Mouse (Mus musculus) layer of hippocampus, adult 9-10 months (tissue): Measurements from ENCODE around the gene Tff3.

Experiments used
- DNase-seq: peaks from one replicate; pipeline ENCODE4 v3.0.0; 2022; ENCODE audit warnings: low spot score

The Tff3 gene

DNA sequence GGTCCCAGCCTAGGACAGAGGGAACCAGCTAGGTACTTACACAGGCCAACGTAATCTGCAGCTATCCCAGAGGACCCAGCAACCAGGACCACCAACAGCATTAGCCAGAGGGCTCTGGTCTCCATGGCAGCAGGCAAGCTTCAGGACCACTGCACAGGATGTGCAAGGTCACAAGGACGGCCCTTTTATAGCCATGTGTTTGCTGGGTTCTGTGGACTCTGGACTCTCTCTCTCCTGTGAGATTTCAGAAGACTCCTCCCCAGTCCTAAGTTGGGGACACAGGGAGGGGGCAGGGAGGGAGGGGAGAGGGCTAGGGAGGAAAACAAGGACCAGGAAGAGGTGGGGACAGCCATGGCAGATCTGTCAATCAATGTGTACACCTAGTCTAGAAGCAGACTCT, at the start of gene Tff3:
Gene Tff3 (minus strand): TSS at position 195 of the 400 bp plus-strand sequence.
- DNase-seq: no peak

DNA sequence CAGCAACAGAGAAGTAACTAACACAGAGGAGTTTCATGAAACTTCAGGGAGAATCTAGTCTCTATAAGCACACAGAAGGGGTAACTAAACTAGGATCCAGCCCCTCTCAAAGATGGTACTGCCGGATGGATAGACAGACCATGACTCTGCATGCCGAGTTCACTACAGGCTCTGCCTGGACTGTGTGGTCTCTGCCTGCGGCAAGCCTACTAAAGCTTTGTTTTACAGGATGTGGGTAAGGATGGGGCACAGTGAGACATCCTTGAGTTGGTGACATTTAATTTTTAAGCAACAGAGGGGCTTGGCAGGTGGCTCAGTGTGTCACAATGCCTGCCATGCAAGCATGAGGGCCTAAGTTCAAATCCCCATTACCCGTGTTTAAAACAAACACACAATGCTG, 46.9 kb upstream of the Tff3 start:
- DNase-seq: no peak

DNA sequence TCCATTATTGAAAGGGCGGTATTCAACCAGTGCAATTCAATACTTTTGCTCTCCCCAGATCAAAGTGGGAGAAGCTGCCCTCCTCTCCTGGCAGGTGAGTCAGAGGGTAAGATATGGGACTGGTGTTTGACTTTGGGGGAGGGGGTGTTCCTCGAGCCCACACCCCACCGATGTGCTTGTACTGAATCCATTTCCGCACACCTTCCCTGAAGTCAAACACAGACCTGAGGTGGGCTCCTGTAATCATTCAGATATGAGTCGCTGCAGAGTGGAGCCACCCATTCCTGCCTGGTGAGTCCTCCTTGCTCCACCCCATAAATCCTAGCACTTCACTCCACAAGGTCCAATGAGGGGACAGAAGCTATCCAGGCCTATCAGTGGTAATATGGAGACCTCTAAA, 40.4 kb upstream of the Tff3 start:
- DNase-seq: no peak

DNA sequence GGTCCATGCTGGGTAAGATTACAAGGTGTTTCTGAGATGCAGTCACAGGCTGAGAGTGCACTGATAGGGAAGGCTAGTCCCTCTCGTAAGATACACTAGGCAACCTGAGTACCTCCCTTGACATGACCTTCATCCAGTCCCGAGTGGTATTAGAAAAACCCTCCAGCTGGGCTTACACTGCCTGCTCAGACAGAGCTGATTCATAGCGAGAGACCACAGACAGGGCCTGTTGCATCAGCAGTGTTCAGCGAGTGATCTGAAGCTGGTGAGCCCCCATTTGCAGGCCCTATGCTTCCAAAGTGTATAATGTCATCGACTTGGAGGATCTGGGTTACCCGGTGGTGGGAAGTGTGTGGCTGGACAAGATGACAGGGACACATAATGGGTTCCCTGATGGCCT, 35.7 kb upstream of the Tff3 start, which contains the start of gene Tff1:
Gene Tff1 (minus strand): TSS at position 151 of the 400 bp plus-strand sequence.
- no peak for DNase-seq

DNA sequence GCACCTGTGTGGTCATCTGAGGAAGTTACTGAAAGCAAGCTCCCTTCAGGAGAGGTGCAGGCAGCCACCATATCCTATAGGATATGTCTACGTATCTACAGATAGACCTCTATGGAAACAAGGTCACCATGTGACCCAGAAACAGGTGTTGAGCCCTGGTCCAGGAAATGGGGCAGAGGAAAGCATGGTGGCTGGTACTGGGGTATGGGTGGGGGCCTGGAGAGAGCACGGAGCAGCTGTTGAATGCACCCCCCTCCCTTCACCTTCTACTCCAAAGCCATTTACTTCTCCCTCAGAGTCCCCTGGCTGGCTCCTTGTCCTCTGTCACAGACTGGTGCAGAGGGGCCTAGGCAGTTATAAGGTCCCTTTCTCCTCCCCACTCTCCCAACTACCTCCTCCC, 34.4 kb upstream of the Tff3 start:
- no peak for DNase-seq

DNA sequence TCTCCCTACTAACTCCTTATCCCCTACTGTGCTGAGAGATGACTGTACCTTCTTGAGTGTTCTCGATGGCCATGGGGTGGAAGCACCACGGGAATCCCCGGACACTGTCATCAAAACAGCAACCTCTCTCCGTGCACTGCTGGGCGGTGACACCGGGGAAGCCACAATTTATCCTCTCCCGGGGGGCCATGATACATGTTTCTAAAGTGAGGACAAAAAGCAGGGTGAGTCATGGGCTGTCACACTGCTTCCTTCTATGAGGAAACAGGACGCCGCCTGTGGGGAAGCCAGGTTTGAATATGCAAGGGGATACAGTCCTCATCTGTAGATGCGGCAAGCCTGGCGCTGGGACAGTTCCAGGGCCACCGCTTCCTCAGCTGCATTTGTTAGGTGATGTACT, 33.2 kb upstream of the Tff3 start:
- DNase-seq: no peak

DNA sequence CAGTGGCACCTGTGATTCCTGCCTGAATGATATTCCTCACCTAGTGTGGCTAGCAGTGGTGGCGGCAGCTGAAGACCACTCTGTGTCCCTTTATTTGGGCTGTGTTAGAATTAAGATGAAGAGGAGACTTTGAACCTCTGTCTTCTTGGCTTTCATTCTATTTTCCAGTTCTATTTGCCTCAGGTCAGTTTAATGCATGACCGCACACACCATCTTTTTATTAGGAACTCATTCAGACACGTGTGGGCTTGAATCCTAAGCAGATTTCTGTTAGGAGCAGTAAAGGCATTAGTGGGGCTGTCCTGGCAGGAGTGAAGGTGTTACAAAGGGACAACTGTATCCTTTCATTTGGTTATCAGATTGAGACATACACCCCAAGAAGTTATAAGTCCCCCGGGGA, 30.8 kb upstream of the Tff3 start:
- DNase-seq: no peak

DNA sequence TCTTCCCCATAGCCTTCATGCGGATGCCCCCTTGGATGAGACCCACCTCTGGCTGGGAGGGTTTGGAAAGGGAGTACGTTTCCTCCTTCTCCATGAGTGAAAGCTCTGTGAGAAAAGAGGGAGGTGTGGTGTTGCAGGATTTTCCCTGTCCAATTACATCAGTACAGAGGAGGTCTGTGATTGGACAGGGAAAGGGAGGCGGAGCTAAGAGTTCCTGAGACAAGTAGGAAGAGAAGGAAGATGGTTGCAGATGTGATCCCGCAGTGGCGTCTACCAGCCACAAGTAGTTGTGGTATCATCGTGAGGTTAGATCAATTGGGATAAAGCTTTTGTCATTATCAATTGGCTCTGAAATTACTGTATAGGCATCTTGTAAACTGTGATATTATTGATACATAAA, 28.5 kb upstream of the Tff3 start:
- no peak for DNase-seq

DNA sequence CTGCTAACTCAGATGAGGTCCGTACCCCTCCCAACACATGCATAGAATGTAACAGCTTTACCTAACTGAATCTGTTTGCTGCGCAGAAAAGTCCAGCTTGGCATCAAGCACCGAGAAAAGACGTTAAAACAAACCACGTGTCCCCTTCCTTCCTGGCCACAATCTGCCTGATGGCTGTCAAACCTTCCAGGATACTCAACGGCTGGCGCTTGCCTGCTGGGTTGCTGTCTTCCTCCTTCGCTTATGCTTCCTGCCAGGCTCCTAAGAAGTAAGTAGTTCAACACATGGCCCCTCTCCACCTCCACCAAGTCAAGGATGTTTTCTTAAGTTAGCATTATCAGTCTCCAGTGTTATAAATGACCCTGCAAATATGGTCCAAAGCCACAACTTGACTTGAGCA, 24.3 kb upstream of the Tff3 start:
- no peak for DNase-seq

DNA sequence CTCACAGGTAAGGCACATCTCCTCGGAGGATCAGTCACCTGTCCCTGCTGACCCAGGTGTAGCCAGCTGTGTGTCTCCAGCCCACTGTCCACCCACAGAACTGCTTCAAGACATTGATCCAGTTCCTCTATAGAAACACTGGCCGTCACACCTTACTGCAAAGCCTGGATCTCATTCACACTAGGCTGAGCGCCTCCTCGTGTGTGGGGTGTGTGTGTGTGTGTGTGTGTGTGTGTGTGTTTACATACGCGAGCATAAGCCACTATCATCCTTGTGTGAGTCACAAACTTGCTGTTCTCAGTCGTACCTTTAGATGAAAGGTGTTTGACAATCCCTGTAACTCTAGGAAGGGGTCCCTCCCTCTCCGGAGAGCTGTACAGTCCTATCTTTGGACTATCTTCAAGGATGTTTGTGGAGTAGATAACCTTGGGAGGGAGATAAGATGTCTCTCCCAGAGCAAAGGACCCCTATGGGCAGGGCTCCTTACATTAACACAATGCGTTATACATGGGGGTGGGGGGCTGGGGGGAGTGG, 23.6 kb upstream of the Tff3 start:
- DNase-seq: no peak

DNA sequence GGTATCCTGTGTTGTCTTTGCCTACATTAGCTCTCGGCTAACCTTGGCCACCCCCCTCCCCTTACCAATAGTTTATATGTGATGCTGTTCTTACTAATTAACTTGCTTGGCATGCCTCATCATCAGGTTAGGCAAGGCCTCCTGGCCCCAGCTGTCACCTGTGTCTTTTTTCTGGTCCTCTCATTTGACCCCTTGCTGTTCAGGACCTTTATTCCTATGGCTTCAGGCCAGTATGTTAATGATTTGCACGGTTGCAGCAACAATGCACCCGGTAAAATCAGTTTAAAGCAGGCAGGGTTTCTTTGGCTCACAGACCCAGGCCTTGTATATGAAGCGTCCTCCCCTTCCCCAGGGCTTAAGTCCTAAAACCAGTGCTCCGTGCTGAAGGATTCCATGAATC, 23.1 kb upstream of the Tff3 start:
- DNase-seq: no peak

DNA sequence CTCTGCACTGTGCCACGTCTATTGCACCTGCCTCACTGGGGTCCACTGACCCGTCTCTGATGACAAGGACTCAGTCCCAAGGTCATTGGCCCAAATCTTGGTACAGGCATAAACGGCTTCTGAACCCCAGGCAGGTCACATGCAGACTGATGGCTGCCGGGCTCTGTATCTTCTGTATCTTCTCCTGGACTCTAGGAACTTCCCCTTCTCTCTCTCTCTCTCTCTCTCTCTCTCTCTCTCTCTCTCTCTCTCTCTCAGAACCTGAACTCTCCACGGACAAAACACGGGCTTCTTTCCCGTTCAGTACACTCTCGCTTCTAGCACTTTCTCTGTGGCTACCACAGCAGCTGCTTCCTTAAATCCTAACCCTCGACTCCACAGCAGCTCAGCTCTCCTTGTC, 16.6 kb upstream of the Tff3 start:
- DNase-seq: no peak

DNA sequence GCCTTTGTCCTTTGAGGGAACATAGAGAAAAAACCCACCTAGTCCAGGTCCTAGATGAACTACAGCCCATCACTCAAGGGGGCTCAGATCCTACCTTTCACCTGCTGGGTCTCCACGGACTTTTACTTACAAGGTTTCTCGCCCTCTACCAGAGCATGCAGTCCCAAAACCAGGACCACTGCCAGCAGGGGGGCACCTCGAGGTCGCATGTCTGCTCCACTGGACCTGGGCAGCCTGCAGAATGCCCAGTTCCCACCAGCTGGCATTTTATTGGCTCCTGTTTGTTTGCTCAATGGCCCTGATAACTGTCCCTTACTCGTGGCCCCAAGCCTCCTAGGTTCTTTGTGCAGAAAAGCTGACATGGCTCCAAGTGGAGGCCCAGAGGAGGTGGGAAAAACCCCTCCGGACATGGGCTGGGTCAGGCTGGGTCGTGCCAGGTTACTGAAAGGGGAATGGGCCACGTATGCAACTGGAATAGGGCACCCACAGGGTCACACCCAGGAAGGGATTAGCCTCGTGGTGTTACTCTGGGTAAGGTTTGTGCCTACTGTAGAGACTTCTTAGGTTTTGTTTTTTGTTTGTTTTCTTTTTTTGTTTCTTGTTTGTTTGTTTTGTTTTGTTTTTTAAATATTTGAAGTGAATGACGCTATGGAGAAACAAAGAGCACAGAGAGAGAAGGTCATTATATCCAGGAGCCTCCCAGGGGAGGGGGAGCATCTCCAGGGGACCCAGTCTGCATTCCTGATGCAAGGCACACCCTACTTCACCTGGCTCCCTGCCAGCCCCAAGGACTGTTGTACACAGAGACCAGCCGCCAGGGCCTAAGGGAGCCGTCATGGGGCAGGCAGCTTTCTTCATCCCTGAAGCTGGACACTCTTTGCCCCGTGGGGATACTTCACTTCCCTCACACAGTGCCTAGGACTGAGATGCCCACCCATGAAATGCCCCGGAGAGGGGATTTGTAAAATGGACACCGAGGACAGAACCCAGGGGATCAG, 14.9 kb upstream of the Tff3 start, which contains the start of gene Tff2:
Gene Tff2 (minus strand): TSS at position 243 of the 998 bp plus-strand sequence.
- no peak for DNase-seq

DNA sequence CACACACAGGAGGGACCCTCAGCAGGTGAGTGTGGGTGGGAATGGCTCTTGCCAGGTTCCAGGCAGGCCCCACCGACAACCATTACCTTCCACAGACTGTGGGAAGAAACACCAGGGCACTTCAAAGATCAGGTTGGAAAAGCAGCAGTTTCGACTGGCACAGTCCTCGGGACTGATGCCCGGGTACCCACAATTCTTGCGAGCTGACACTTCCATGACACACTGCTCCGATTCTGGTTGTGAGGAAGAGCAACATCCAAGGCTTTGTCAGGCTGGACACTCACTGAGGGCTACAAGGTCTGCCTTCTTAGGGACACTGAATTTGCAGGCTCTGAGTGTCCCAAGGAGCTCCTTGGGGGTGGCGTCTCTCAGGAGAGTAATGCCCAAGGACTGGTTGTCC, 12.7 kb upstream of the Tff3 start:
- DNase-seq: no peak

DNA sequence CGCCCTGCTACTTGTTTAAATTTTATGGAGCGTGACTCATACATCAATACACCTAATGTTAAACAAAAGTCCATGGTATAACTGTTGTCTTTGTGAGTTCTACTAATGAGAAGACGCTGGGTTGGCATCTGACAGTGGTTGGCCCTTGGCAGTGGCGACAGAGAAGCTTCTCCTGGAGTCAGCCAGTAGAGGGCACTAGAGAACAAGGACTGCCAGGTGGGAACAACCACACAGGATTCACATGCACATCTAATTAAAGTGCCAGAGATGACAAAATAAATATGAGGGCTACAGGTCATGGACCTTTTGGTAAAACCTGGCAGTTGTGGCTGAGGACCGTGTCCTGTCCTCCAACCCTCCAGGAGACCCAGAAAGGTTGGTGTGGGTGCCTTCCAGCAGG, 9.0 kb upstream of the Tff3 start:
- DNase-seq: no peak

DNA sequence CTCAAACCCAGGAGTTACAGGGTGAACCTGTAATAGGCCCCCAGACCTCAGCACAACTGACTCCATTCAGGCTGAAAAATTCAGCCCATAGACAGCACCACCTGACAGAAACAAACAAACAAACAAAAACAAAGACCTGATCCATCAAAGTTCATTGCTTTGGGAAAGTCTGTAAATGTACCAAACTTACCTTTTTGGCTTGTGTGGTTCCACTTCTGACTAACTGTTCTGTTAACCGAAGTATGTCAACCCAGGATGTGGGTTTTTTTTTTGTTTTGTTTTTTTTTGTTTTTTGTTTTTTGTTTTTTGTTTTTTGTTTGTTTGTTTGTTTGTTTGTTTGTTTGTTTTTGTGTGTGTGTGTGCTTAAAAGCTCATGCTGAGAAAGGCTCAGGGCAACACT, 7.4 kb upstream of the Tff3 start:
- DNase-seq: no peak

DNA sequence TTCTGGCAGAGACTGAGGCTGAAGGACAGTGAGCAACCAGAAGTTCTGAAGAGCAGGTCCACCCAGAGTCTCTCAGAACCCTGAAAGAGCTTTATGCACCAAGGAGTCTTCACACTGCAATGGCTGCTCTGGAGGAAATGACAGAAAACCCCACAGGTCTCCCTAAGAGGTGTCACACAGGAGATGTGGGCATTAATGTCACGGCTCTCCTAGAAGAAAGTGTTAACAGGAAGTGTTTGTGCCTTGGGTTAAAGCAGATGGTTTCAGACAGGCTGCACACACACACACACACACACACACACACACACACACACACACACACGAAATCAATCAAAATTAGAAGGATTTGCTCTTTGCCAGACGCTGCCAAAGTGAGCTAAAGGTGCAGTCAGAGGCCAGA, 6.8 kb upstream of the Tff3 start:
- no peak for DNase-seq

DNA sequence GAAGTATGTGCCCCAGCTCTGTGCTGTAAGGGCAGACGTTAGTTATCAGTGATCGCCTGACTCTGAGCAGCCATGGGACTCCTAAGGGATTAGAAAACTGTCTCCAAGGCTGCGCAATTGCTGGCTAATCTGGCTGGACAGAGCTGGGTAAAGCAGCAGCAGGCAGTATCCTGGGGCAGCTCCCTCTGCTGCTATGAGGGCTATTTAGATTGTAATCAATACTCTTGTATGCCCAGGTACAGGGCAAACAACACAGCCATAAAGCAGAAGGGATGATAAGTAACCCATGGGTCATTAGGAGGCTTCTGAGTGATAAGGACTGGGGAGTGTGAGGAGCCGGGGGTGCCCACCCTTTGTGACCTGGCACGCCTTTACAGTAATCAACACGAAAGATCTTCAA, 5.5 kb upstream of the Tff3 start:
- DNase-seq: no peak

DNA sequence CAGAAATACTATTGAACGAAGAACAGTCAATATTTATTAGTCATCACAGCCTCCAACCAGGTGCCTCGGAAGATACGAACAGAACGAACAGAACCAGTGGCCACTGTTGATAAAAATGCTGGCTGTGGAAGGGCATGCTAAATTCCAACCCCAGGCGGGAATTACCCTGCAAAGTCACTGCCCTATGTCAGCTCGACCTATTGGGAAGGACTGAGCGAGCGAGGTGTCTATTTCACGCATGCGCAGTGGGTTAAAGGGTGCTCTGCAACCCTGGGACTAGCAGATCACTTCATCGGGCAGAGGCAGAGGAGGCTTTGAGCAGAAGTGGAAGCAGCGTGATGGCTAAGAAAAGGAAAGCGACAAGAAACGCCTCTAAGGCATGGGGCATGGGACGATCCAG, 4.3 kb upstream of the Tff3 start:
- no peak for DNase-seq

DNA sequence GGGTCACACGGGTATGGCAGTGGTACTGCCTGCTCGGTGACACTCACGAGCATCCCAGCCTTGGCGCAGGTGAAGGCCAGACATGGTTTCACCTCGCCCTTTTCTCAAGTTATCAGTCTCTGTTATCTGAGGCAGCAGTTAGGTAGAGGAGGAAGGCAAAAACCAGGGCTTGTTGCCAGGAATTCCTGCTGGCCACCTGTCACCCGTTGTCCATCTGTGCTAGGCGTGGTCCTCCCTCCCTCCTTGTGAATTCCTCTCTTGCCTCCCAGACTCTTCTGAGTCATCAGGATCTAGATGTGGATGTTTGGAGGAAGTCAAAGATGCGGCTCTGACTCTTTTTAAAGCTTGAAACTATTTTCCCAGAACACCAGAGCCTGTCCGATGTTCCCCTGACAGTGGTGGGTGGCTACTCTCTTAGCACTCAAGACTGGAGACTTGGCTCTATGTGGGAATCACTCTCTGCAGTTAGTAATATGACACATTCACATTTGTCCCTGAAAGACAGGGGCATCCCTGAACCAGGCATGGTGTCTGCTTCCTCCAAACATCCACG, 1.9 kb upstream of the Tff3 start:
- DNase-seq: no peak

DNA sequence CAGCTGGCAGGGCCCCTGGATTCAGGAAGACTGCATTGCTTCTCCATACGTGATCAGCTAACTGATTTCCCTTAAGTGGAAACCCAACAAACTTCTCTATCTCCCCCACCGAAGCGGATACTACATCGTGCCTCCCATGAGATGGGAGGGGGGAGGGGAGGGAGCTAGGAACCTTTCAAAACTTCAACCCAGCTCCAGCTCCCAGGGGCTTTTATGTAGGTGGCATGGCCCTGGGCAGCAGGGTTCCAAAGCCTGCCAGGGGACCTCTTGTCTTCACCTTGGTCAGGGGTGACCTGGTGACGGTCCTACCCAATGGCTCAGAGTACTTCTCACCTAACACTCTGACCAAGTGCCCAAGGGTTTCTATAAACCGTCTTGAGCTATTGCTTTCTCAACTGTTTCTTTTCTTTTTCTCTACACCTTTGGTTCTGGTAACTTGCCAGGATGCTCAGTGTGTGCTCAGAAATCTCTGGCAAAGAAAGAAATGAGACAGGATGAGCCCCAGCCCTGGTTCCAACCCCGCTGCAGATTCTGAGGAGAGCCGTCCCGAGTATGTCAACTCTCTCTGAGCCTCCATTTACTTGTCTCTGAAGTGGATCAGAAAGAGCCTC, 633 bp downstream of the Tff3 start:
- no peak for DNase-seq

DNA sequence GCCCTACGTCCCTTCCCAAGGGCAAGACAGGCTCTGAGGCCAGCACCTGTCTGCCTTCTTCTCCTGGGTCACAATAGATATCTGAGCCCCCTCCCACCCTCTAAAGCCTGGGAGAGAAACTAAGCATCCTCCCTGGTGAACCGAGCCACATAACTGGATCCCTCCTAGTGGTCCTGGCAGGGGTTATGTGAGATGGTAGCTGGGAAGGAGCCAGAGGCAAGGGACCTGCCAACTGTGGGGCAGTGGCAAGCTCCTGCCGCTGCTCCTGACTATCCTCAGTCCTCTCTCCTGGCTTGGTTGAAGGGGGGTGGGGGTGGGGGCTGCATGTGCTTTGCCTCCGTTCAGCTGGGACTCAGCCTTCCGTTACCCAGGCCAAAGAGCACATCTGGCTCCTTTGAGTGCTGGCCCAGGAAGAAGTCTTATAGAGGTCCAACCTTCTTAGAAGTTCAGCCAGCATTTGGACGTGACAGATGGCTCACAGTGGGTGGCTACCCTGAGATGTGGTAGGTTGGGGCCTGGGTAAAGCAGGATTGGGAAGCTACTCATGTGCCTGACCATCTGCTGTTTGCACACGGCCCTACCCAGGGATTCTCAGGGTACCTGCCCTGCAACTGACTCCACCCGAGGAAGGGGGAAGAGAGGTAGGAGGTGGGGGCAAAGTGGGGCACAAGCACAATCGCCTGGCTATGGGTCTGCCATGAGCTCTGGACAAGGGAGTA, 3.7 kb downstream of the Tff3 start:
- no peak for DNase-seq
